Mouse (Mus musculus) right cerebral cortex, postnatal 4 days (tissue): Measurements from ENCODE around the gene Kat2b.
"Not testable (repeated sequence)": the region's sequence is repeated elsewhere in the genome, so short reads cannot be mapped to it uniquely, and the experiment has no call there.

Experiments
- DNase-seq: peaks from one replicate; pipeline ENCODE4 v3.0.0-alpha.2; 2022

Gene Kat2b

DNA sequence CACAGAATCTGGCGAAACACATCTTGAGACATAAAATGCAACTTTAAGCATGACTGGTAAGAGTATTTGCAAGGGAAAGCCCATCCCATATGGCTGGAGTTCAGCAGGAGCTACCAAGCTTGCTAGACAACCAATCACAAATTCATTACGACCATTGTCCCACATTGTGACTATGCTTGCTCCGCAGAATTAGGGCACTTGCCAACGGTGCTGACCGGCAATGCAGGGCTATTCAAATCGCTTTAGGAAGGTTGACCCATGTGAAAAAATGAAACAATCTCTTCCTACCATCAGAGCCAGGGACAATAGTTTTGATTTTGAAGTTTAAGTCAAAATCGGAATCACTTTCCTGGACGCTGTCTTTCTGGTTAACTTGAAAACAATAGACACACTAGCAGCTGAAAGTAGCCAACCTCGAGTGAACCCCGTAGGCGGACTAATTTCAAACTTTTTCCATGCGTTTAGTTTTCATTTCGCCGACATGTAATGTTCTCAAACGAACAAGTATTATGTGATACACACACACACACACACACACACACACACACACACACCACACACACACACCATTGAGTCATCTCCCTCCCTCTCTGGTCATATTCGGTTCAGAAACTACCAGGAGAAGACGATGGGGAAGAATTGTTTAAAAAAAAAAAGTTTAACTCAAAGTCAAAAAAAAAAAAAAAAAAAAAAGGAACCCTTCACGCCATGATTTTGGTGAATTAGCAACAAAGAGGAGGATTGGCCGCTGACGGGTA, at the start of gene Kat2b:
Gene Kat2b (plus strand): TSS at position 701 of the 758 bp plus-strand sequence.
- no peak for DNase-seq

GRCm38 (mm10) chr17:53519364-53519763, 47.3 kb upstream of the Kat2b start:
- DNase-seq: no peak

DNA sequence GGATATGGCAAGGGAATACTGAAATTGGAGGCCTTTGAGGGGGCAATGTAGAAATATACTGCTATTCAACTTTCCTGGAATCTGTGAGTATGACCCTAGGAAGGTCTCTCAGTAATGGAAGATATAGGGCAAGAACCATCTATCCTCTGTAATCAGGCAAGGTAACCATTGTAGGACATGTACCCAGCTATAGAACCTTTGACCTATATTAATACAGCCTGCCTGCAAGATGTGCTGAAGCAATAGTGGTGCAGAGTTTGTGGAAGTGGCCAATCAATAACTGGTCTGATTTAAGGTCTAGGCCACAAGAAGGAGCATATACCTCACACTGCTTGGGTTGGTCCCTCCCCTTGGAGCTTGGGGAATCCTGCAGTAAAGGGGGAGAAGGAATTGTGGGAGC, 46.2 kb upstream of the Kat2b start:
- no peak for DNase-seq

- DNase-seq: no peak
Measured at GRCm38 (mm10) chr17:53528034-53528433, 38.6 kb upstream of the Kat2b start.

GRCm38 (mm10) chr17:53531160-53531559, 35.5 kb upstream of the Kat2b start:
- DNase-seq: no peak

DNA sequence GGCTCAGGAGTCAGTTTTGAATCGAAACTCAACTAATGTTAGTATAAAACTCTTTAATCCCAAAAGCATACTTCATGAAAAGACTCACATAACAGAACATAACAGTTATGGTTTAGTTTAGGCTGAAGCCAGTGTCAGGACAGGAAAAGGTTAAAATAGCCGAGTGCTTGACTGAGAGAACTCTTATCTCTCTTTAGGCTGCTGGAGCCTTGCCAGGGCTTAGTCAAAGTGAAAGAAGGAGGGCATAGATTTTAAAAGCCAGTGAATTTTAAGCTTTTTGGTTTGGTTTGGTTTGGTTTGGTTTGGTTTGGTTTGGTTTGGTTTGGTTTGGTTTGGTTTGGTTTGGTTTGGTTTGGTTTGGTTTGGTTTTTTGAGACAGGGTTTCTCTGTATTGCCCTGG, 34.2 kb upstream of the Kat2b start:
- DNase-seq: no peak

DNA sequence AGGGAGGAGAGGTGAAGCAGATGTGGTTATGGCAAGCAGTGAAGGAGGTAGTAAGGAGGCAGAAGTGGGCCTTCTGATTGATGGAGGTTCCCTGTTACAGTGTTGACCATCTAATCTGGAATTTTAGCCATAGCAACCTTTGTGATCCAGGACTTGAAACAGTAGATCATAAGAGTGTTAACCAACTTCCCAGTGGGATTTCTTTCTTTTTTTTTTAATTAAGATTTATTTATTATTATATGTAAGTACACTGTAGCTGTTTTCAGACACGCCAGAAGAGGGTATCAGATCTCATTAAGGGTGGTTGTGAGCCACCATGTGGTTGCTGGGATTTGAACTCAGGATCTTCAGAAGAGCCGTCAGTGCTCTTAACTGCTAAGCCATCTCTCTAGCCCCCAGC, 27.3 kb upstream of the Kat2b start, which contains the start of gene Pp2d1:
Gene Pp2d1 (minus strand): TSS at position 101 of the 400 bp plus-strand sequence.
- not testable (repeated sequence) for DNase-seq

- DNase-seq: no peak
Measured at GRCm38 (mm10) chr17:53542536-53542935, 24.1 kb upstream of the Kat2b start.

- peak; percentile 20 for DNase-seq
Measured at GRCm38 (mm10) chr17:53543591-53544324, 22.9 kb upstream of the Kat2b start.

DNA sequence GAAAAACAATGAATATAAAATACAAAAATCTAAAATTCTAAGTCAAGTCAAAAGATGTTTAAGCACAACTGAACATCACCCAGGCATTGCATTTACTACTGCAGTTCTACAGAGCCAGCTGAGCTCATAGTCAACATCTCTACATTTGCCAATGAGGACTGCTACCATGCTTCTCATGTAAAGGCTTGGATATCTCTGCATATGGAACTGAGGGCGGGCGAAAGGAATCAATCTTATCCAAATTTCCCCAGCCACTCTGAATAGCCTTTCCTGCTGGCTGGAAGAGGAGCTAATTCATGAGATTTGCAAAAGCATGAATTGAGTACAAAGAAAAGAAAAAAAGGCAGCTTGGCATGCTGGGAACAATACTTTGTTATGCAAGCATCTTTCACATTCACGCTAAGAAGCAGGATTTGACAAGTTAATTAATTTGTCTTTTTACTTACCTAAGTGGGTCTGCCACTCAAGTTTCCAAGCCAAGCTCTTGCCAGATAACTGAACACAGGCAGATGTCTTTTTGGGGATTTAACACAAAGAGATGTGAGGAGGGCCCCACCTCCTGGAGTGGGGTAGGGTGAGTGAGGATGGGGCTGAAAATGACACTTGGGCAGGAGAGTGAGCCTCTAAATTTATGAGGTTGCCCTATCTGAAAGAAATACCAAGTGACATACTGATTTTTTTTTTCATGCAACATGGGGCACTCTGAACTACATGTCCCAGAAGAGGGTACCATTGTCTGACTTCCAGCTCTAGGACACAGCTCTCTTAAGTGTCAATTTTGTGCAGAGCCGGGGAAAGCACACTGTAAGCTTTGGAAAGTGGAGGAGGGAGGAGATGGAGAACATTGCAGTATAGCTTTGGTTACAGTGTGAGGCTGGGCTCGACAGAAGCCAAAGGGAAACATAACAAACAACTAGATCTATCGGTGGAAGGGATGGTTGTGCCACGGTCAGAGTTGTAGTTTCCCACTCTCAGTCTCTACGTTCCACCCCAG, 15.1 kb upstream of the Kat2b start:
- DNase-seq: no peak

DNA sequence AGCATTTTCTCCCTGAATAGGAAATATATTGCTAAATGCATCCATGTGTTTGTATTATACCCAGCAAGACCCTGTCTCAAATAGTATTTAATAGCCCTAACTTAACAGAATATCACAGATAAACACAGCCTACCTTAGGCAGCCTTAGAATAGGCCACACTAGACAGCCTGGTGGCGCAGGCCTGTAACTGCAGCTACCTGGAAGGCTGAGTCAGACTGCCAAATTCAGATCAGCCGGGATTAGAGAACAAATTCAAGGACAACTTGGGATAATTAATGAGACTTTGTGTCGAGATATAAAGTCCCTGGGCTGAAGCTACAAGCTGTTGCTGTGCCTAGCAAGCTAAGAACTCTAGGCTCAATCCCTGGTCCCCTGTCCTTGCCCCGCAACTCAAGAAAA, 12.6 kb upstream of the Kat2b start:
- no peak for DNase-seq

DNA sequence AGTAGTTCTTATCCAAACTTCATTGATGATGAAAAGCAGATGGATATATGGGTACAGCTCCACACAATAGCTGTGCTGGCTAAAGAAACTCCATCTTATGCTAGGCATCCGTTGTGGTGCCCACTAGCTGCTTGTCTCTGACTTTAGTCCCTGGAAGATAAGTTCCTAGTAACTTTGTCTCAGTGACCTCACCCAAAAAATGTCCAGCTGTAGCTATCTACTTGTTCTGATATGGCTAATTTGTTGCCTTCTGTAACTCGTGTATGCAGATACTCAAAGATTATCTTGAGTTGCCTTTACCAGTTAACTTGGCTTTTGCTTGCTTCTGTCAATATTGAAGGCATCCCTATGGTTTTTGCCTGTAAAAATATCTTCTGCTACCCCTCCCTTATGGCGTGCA, 11.8 kb upstream of the Kat2b start:
- no peak for DNase-seq

DNA sequence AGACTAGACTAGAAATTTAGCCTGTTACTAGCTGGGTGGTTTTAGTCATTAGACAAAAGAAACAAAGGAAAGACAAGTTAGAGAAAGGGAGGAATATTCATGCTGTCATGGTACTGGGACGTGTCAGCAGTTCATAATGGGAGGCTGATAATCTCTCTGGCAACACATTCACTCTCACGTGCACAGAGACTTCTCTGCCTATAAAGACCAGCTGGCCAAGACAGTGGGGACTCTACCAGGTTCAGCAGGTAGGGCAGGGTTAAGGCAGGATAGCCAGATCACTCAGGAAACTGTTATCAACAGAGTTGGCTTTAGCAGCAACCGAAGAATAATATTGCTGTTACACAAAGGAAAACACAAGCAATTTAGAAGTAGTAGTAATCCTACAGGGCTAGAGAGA, 9.2 kb upstream of the Kat2b start:
- no peak for DNase-seq

DNA sequence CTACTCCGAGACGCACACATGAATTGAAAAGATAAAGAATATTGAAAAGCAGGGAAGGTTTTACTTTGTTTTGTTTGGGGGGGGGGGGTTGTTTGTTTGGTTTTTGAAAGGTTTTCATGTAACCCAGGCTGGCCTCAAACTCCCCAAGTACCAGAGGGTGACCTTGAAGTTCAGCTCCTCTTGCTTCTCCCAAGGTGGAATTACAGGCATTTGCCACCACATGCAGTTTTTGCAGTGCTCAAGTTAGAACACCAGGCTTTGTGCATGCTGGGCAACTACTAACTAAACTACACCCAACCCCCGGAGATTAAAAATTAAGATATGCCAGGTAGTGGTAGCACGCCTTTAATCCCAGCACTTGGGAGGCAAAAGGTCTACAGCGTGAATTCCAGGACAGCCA, 7.0 kb upstream of the Kat2b start:
- DNase-seq: no peak

- no peak for DNase-seq
Measured at GRCm38 (mm10) chr17:53561458-53562029, 5.1 kb upstream of the Kat2b start.

DNA sequence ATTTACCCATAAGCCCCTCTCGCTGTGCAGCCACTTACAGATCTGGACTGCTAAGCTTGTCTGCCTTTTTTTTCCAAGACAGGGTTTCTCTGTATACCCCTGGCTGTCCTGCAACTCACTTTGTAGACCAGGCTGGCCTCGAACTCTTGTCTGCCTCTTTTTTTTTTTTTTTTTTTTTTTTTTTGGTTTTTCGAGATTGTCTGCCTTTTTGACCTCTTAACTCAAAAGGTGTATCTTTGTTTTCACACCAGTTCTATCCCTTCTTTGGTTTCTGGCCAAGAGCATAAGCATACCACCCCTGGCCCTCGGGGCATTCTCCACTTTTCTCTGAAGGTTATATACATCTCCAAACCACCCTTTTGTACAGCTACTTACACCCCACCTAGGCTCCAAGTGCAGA, 1.8 kb upstream of the Kat2b start:
- no peak for DNase-seq

DNA sequence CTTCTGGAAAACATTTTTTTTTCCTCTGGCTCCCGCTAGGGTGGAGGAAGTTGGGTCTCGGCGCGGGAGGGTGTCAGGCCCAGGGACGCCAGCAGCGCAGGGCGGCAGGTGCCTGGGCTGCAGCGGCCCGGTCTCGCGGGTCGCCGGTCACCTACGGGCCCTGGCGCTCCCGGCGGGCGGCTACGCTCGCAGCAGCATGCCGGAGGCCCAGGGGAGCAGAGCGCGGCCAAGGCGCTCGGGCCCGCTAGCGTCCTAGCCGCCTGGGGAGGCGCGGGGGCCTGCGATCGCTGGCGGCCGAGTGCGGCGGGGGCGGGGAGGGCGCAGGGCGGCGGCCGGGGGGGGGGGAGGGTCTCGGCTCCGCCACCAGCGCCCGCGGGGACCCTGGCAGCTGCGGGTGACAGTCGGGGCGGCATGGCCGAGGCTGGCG, 271 bp downstream of the Kat2b start:
- peak; percentile 58 for DNase-seq

GRCm38 (mm10) chr17:53567346-53568101, 863 bp downstream of the Kat2b start:
- peak; percentile 47 for DNase-seq

DNA sequence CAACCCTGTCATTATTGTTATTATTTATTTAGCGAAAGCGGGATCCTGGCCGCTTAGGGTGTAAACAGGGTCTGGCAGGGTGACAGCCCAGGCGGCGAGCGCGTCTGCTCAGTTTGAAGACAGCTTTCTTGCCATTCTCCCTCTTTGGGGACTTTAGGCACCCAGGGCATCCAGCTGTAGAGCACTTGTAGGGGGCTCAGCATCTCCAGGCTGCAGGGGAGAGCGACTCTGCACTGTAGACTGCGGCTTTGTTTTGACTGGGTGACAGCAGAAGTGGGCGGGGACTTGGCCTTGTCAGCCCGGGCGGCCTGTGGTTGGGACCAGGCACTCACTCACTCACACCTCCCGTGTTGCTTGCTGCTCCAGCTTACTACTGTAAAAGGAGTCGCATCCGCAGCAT, 1.5 kb downstream of the Kat2b start:
- peak; percentile 50 for DNase-seq

GRCm38 (mm10) chr17:53568734-53569386, 2.2 kb downstream of the Kat2b start:
- DNase-seq: no peak

- peak; percentile 55 for DNase-seq
Measured at GRCm38 (mm10) chr17:53569829-53570228, 3.2 kb downstream of the Kat2b start.
